Mouse (Mus musculus) C2C12 (cell line): ENCODE data around the gene Gm3573.
"Not testable (repeated sequence)": the region's sequence is repeated elsewhere in the genome, so short reads cannot be mapped to it uniquely, and the experiment has no call there.

Experiments used
- CEBPB ChIP-seq: IDR thresholded peaks from one replicate; pipeline ENCODE4 v1.6.1; 2011; ENCODE audit warnings: low read depth, mild to moderate bottlenecking, control low read depth, moderate library complexity
- CTCF ChIP-seq: IDR thresholded peaks from one replicate; pipeline ENCODE4 v1.5.1; 2011; ENCODE audit not compliant: control insufficient read depth, insufficient read depth, insufficient read length
- FOSL1 ChIP-seq: IDR thresholded peaks from one replicate; pipeline ENCODE4 v1.8.0; 2011; ENCODE audit warnings: mild to moderate bottlenecking, low read length; ENCODE audit not compliant: poor library complexity, insufficient read depth, severe bottlenecking
- MAX ChIP-seq: IDR thresholded peaks from one replicate; pipeline ENCODE4 v1.6.1; 2011; ENCODE audit warnings: mild to moderate bottlenecking, control low read depth
- MYOD1 ChIP-seq: IDR thresholded peaks from one replicate; pipeline ENCODE4 v1.6.1; 2011; ENCODE audit warnings: low read depth; ENCODE audit not compliant: control insufficient read depth, insufficient read length
- USF1 ChIP-seq: IDR thresholded peaks from one replicate; pipeline ENCODE4 v1.6.1; 2011; ENCODE audit warnings: low read depth, mild to moderate bottlenecking, control low read depth, moderate library complexity

GRCm38 (mm10) chr14:42190691-42191090 is at the start of gene Gm3573:
- not testable (repeated sequence) for TF ChIP-seq CTCF, MAX, USF1, FOSL1, CEBPB, MYOD1
